Mouse (Mus musculus) cerebellum, postnatal 36 days (tissue): ENCODE measurements around the gene Usp47.
"Not testable (repeated sequence)": the region's sequence is repeated elsewhere in the genome, so short reads cannot be mapped to it uniquely, and the experiment has no call there.

Source experiments
- DNase-seq, 2 experiments: peaks; one replicate each; pipeline ENCODE4 v3.0.0; 2021 to 2022; ENCODE audit warnings: mixed read lengths in 2 of 2

The Usp47 gene

DNA sequence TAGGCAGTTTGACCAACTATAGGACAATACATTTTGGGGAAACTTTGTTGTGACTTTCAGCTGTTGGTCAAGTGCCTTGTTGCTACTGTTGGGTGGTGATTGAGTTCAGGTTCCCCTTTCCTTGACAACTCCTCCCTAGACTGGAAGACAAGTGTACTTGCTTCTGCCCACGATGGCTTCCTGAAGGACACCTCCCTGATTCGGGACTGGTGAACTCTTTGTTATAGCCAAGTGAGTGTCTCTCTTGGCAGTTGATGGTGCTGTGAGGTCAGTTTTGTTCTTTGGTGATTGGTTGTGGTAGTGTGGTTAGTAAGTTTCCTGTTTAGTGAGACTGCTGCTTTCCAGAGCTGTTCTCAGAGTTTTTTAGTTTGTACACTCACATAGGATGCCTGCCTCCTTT lies 19.5 kb downstream of the Usp47 start:
- no peak for DNase-seq

DNA sequence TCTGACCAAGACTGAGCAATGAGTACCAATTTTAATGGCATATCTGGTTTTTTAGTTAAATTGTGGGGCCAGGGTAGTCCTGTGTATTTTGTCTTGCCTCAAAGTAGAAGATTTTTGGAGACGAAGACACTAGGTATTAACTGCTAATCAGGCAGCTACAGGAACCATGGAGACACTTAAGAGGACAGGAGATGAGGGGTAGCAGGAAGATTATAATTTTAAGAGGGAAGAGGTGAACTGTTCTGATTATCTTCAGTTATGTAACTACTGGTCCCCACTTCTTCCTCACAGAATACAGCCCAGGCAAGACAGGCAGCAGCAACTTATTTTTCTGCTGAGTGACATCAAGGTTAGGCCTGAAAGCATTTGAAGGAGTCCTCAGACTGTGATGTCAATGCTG lies 21.9 kb downstream of the Usp47 start:
- DNase-seq: no peak

DNA sequence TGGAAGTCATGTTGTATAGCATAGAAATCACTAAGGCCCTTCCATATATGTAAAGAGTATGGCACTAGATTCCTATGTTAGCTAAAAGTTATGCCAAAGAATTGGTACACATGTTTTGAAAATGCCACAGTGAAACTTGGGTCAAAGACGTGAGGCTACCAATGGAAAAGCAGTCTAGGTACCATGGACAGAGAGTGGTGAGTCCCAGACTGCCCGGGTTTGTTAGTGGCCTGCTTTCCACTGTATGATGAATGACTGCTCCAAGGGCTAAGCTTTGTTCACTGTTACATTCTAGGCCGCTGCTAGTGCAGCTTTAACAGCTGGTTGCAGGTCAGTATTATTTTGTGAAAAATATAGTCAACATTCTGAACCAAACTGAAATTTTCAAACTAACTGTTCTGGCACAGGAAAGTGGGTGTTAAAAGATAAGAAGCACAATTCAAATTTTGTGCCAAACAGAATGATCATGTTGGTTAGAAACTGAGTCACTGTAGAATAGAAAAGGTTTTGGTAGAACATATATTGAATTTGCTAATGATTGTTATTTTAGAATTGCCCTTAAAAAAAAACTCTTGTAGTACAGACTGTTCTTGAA lies 22.6 kb downstream of the Usp47 start:
- no peak for DNase-seq

DNA sequence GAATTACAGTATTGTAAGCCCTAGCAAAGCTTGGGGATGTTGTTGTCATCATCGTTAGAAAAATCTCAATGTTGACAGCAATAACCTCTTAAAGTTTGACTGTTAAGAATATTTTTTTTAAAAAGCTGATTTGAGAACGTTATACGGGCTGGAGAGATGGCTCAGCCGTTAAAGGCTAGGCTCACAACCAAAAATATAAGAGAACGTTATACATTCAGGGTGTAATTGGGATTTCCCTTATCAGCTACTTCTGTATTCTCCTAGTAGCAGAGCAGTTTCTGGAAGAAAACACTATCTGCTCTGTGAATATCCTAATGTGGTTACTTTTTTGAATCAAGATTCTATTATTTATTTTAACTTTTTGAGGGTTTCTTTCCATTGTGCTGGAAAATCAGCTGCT lies 25.3 kb downstream of the Usp47 start:
- DNase-seq: no peak

DNA sequence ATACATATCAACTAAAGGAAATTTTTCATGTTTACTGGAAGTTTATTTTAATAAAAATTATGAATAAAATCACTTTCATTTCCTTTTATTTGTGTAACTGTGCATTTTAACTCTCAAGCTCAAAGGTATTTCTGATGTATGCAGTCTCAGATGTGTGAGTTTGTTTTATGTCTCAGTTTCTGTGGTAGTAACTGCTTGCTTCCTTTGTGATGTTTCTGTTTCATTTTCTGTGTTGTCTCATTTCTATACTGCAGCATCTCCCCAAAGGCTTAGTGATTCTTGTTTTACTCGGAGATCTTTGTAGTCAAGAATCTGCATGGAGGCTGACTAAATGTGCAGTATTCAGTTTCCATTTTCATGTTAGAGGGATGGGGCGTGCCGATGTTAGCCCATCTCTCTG lies 30.4 kb downstream of the Usp47 start:
- no peak for DNase-seq

DNA sequence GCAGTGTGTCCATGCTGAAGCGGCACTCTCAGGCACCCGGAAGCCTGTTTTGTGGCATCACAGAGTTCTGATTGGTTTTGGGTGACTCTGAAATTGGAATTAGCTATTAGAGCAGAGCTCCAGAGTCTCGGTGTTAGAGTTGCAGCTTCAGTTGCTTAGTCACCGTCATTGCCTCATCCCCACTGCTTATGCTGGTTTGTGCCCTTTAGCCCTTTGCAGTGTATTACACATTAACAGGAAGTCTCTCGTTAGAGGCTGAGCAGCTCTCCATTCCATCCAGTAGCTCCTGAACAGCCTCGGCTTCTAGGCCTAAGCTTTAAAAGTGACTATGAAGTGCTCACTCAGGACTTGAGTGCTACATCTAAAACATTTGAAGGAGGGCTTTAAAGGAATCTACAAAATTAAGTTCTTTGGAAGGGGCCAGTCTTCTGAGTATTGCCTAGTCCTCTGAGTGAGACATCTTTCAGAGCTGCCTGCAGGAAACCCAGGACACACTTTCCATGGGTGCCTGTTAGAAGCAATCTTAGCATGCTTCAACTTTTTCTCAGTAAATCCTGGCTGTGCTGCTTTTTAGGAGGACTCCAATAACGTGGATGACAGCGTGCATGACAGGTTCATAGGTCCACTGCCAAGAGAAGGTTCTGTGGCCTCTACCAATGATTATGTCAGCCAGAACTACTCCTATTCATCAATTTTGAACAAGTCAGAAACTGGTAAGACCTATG lies 32.8 kb downstream of the Usp47 start:
- DNase-seq: no peak

DNA sequence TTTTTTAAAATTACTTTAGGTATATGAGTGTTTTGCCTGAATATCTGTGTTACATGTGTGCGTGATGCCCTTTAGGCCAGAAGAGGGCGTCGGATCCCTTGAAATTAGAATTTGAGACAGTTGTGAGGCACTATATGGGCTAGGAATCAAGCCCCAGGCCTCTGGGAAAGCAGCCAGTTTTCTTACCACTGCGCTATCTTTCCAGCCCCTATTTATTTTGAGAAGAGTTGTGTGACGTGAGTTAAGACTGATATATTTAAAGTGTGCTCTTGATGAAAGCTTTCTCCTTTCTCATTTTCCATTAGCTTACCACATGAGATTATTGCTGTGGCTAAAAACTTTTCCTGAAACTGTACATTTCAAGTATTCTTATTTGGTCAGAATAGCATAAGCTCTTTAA lies 51.6 kb downstream of the Usp47 start:
- DNase-seq: no peak

DNA sequence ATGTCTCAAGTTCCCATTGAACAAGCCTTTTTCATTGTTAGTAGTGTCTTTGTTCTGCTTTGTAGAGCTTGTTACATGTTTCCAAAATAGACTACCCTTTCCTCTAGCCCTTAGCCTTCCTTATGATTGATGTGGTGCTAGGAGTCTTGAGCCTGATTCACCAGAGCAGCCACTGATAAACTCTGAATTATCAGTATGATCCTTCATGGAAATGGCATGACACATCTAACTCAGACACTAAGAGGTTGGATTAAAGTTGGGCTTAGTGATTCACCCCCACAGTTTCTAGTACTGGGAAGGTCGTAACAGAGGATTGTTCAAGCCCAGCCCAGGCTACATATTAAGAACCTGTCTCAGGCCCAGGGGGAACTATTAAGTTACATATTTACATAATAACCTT lies 59.3 kb downstream of the Usp47 start:
- no peak for DNase-seq

DNA sequence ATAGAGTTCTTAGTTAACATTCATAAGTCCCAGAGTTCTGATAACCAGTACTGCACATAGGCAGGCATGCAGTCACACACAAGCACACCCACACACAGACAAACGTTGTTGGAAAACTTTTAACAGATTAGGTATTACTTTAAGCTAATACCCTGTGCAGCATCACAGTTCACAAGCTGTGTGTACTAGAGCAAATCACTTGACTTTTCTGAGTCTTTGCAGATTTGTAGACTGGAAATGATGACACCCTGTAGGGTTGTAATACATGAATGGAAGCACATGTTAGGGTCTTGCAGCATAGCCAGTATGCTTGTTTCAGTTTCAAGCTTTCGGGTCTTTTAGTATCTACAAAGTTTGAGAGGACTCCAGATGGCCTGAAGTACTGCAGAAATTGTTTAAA lies 60.9 kb downstream of the Usp47 start:
- no peak for DNase-seq

DNA sequence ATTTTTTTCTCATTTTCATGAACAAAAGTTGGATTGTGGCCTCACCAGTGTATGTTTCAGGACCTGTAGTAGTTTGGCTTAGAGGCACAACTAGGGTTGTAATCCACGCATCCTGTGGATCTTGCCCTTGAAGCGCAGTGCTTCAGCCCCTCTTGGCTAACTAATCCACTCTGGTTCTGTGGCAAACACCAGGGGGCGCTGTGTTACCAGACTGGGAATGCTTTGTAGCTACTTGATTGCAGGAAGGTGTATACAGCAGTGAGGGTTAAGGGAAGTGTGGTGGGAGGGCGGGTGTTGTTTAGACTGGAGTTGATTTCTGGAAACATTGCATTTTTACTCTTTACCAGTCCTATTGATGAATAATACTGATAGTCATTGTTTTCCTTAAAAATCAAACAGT lies 61.8 kb downstream of the Usp47 start:
- peak; percentile 91 to 94 for DNase-seq

DNA sequence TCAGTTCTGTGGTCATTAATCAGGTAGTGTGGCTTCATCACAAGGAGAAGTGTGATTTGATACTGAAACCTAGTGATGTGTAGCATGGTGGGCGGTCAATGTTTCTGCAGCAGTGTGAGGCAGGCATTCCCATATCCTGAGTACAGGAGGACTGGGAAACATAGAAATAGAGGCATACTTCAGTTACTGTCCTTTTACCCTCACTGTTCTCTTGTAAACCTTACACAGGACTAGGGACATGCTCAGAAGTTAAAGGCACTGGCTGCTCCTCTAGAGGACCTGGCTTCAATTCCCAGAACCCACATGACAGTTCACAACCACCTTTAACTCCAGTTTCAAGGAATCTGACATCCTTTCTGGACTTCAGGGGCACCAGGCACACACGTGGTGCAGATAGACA lies 62.9 kb downstream of the Usp47 start:
- DNase-seq: no peak

DNA sequence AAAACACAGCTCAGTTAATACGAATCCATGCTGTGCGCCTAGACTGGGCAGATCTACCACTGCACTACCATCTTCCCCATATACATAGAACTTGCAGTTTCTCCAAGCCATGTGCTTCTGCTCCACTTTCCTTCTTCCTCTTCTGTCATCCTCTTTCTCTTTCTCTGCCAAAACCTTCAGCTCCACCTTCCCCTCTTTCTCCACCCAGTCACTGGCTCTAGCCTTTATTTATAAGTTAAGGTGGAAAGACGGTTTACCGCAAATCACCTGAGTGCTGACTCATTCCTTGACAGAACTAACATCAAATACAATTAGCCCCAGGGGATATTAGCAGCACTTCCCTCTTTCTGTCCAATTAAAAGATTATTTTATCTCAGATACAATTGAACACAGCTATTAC lies 71.6 kb downstream of the Usp47 start:
- not testable (repeated sequence) for DNase-seq

DNA sequence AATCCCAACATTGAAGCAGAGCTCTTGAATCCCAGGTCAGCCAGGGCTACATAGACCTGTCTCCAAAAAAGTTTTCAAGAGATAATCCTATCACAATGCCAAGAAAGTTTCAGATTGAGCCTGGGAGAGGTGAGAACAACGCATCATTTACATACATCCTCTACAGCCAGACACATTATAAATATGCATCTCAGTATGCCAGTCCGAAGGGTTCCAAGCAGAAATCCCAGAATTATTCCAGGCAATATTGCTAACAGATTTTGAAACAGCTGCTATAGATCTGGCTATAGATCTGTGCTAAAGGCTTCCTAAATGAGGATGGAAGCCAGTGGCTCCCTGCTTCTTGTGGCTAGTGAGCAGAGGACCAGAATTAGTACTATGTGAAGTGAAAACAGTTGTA lies 77.6 kb downstream of the Usp47 start:
- DNase-seq: no peak

DNA sequence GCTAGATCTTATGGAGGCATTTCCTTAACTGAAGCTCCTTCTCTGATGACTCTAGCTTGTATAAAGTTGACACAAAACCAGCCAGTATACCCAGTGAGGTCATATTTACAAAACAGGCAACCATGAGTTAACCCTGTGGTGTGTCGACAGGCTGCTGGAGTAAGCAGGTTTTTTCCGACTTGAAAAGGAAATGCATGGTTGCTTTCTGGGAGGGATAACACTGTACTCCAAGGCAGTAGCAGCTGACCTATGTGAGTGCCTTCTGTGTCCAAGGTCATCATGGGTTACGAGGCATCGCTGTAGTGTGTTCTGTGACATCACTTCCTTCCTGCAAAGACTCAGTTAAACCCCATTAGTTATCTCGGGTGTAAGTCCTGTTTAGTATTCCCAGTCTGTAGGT lies 79.6 kb downstream of the Usp47 start:
- DNase-seq: no peak

DNA sequence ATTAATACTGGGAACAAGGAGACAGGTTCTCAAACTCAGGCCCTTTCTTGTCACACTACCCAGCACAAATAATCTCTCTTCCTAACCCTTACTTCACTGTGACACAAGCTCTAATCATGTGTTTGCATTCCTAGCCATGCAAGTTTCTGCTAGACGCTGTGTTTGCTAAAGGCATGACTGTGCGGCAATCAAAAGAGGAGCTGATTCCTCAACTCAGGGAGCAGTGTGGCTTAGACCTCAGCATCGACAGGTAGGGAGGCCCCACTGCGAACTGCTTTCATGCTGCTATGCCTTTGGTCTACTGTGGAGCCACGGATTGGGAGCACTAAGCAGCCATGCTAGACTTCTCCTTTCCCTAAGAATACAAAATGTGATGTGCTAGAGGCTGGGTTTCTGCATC lies 80.5 kb downstream of the Usp47 start:
- DNase-seq: no peak

DNA sequence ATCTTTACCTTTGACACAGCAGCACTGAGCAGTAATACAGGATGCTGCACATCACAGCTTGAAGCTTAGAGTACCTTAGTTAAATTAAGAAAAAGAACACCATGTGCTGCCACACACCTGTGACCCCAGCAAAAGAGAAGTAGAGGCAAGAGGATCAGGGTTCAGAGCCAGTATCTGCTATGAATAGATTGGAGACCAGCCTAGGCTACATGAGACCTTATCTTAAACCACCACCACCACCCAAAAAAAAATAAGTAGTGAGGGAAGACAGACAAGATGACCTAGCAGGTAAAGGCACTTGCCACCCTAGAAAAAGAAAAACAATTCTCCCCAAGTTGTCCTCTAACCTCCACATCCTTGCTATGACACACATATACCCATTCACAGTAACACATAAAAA lies 85.5 kb downstream of the Usp47 start:
- no peak for DNase-seq

DNA sequence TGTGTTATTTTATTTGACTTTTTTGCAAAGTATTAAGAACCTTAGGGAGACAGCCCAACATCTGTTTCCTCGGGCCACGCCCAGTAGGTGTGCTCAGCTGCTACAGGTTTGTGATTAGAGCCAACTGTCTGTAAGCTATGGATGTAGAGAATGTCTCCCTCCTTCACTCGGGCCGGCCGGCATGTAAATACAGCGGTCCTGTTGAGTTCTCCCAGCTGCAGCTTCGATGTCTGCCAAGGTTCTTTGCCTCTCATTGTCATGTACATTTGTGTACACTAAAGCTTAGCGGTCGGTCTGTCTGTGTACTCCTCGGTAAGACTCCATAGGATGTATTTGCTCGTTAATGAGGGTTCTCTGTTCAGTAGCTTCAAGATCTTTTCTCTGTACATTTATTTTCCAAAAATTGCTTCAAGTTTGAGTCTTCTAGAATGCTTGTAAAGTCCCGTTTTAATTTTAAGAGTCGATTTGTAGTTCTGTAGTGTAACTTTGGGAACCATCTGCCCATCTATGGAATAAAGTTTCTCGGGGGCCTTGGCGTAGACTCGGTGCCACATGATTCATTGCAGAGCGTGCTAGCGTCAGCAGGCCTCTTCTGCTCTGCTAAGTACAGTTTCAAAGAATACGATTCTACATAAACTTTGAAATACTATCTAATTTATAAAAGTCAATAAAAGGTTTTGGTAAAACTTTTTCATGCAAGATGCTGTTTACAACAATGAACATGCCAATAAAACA lies 87.5 kb downstream of the Usp47 start:
- no peak for DNase-seq

DNA sequence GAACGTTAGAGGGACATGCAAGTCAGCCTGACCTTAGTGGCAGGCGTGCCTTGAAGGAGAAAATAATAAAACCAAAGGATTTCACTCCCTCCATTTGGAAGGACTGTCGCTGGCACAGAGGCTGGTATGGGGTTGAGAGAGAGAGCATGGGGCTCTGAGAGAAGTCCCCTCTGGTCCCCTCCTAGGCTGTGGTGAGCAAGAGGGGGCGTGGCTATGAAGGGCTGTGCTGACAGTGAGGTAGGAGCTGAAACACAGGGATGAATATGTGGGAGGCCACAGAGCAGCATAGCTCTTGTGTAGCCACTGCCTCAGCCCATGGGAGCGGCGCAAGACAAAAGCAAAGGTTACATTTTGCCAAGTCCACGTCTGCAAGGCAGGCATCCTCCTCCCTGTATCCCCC lies 94.2 kb downstream of the Usp47 start:
- DNase-seq: no peak

DNA sequence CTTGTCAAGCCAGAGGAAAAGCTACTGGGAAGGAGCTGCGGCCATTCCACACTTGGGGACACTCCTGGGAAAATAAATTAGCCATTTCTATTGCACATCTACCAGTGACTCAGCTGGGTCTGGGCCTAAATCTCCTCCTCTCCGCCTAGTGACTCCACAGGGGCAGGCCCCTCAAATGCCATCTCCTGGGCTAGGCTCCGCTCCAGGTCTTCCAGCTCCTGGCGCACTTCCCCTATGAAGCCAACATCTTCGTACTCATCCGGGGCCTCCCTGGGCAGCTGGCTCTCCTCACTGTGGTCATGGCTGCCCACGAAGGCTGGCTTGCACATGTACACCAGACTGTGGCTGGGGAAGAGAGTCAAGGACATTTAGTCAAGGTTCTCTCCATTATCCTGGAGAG lies 94.8 kb downstream of the Usp47 start:
- DNase-seq: no peak

DNA sequence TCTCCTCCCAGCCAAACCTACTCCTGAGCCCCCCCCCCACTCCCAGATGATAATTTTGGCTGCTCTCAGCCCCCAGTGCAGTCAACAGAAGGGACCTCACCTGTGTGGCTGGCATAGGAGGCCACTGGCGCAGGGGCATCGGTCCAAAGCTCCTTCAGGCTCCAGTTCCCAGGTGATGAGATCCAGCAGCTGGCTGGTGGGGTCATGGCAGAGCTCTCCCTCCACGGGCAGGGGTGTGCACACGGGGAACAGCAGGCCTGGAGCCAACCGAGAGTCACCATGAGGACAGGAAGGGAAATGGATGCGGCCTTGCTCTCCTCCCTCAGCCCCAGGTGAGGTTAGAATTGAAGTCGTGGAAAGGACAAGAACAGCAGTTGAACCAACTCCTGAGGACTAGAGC lies 95.9 kb downstream of the Usp47 start:
- no peak for DNase-seq

DNA sequence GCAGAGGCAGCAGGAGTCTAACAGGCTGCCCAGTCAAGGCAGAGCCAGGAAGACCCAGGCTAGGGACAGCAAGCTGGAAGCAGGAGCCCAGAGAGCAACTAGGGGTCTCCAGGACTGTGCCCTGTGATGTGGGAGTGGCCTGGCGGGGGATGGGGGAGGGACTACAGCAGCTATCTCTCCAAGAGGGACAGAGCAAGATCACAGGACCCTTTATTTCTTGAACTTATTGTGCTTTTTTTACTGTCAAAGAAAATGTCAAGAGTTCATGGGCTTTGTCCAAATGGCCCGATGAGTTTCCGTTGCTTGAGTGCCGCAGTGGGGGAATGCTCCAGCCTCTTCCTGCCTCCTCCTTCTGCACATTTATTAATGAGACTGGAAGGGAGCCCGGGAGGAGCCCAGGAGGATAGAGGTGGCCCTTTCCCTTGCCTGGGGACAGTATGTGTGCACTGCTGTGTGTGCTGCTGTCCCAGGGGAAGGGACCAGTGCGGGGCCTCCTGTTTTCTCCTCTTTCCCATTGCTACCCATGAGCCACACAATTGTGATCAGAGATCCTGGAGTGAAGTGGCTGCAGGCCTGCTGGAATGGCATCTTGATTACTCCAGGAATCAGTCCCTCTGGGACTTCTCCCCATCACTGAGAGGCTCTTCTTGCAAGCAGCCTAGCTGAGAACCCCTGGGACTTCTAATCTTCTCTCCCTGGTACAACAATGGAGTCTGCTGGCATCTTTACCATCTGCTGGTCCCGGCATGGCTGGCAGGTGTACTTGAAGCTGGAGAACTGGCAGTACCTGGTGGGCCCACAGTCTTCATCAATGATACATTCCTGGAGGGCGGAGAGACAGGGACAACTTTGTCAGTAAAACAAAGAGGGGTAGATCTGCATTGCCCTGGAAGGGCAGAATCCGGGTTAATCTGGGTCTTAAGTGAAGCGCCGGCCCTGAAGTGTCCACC lies 97.8 kb downstream of the Usp47 start:
- DNase-seq: peak; percentile 67

DNA sequence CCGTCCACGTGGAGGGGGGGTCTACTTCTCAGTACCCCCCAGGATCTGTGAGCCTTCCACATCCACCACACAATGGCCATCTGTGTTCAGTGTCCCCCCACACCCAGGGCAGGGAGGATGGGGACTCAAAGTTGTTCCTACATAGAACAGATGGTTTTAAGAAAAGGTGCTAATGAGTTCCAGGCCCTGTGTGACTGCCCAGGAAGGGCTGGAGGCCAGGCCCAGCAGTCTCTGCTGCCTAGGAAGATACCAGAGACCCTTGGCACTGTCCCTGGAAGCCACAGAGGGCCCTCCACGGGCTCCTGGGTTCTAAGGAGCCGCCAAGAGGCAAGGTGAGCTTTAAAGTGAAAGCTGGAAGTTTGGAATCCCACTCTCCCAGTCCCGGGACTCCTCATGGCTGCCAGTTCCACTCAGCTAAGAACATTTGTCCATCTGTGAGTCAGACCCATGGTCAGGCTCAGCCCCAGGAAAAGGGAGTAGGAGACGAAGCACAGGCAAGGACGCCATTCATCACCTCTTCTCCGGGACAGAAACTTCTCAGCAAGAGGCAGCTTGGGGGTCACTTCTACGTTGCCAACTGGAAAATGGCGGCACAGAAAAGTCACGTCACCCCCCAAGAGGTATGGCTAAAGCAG lies 98.7 kb downstream of the Usp47 start:
- DNase-seq: peak; percentile 84 to 86

DNA sequence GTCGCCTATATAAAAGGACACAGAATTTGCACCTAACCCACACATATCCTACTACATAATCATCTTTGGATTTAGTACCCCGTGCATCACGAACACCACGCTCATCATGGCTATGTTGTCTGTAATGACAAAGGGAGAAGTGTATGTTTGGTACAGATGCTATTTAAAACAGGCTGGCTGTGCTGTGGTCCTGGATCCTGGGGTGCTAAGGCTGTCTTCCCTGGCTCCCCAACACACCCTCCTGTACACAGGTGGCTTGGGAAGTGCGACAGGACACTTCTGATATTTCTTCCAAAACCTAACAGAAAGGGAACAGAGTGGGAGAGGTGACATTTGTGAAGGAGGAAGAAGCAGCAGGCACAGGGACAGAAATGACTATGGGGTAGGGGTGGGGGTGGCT lies 100.3 kb downstream of the Usp47 start:
- DNase-seq: no peak
